Mouse (Mus musculus) spleen, postnatal 14 days (tissue): ENCODE results near the gene Snph.
A peak's percentile ranks its signal among the peaks of the same experiment; 100 is the strongest.
"Not testable (repeated sequence)": the region's sequence is repeated elsewhere in the genome, so short reads cannot be mapped to it uniquely, and the experiment has no call there.

Experiments used
- DNase-seq, 2 experiments: peaks; one replicate each; pipeline ENCODE4 v3.0.0; 2021 to 2022; ENCODE audit warnings: low spot score in 2 of 2

Gene Snph

DNA sequence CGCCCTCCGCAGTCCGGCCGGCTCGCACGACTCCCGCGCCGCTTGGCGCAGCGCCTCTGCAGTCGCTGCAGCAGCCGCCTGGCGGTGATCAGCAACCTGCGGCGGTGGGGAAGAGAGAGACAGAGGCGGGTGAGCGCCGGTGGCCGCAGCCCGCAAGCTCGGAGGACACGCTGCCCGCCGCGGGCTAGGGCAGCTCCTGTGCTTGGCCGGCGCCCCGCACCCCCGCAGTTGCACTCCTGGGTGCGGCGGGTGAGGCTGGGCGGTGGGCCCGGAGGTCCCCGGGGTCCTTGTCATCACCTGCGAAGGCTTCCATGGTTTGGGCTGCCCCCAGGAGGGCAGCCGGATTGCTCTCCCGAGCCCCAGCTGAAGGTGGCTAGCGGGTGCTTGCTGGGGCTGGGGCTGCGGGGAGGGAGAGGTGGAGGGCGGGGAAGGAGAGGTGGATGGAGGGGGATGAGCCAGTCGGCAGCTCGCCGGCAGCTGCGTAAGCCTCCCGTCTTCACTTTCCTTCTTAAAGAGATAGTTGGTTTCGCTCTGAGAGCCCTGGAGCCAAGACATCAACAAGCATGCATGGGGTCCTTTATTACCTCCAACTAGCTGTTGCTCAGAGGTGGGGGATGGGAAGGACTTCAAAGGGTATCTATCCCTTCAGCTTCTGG lies at the start of gene Snph:
Gene Snph, minus strand, starts transcription at position 435 of the 656 bp plus-strand sequence.
- DNase-seq: peak in 1 of 2 experiments; percentile 3

DNA sequence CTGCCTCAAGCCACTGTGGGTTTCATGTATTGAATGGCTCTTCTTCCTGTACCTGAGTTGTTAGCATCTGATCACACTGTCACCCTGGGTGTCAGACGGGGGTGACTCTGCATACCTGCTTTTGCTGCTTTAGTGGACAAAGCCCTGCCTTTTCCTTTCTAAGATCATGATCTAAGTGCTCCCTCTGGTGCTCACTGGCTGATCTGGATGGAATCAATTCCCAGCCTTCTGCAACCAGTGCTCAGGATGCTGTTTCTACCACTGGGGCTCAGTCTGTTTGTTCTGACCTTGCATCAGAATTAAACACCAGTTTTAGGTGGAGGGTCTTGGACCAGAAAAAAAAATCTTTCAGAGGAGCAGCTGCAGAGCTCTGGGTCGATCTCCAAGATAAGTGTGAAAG lies 43.8 kb upstream of the Snph start:
- DNase-seq: no peak

DNA sequence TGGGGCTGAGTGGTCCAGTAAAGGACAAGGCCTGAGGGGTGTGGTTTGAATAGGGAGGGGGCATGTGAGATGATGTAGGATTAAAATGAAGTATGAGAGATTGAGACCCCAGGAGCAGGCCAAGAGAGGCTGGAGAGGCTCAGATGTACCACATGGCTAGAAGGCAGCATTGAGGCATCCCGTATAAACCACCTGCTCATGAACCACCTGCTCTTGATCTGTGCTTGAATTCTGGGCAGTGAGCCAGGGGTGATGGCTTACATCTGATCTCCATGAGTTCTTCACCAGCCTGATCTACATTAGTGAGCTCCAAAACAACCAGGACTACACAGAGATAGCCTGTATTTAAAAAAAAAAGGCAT lies 38.6 kb upstream of the Snph start:
- DNase-seq: no peak

DNA sequence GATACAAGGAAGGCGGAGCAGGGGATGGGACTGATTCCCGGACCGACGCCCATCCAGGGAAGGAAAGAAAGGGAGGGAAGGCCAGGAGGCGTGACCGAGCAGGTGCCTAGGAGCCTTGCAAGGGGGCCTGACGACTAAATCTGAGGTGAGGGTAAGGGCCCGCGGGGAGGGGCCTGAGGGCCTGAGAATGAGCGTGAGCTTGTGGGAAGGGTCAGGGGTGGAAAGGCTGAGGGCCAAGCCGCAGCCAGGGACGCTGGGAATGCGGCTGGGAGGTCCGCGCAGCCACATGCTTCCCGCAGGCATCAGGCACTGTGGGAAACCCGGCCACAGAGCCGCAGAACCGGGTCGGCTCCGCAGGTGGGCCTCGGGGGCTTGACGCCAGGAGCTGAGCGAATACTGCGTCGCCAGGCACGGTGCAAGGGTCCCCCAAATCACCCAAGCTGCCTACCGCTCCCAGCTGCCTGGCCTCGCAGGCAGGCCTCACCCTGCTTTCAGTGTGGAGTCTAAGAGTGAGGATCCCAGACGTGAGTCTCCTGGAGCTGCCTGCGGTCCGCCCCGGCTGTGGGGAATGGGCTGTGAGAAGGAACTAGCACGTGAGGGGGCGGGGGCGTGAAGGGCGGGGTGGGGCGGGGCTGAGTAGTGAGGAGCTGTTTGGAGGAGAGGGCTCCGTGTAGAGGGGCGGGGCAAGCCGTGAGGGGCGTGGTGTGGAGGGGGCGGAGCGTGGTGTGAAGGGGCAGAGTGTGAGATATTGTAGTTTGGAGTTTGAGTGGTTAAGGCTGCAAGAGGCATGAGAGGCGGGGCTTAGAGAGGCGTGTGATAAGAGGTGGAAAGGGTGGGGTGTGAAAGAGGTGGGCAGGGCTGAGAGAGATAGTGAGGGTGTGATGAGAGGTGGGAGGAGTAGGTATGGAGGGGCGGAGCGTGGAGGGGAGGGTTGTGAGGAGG lies 37.9 kb upstream of the Snph start:
- DNase-seq: no peak

DNA sequence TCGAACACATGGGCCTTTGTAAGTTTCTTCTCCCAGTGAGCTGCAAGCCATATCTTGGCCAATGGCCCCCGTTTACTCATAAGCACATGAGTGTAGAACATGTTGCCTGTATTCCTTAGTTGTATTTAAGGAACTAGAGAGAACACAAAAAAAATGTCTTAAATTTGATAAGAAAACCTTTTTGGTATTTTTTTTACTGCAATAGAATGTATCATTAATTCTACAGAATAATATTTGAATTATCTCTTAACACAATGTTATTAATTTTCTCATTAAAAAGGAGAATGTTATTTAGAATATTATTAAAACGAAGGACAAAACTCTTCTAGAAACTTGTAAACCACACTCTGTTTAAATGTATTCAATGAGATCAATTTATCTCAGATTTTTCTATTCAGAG lies 36.0 kb upstream of the Snph start, which contains the start of gene Rad21l:
Gene Rad21l, minus strand, starts transcription at position 101 of the 400 bp plus-strand sequence.
- no peak for DNase-seq

DNA sequence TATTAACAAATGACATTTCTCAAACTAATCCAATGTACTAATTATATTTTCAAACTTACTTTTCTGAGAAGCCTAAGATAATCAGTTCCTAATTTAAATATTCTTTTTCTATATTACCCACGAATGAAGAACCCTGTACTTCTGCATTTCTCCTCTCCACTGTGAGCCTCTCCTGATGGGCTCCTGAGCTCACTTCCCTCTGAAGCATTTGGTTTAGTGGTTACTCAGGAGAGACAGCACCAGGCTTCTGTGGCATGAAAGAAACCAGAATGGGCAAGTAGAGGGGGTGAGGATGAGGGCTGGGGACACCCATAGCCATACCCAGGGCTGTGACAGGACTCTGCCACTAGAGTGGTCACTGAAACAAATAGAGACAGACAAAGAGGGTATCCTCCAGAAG lies 19.7 kb upstream of the Snph start:
- DNase-seq: no peak

DNA sequence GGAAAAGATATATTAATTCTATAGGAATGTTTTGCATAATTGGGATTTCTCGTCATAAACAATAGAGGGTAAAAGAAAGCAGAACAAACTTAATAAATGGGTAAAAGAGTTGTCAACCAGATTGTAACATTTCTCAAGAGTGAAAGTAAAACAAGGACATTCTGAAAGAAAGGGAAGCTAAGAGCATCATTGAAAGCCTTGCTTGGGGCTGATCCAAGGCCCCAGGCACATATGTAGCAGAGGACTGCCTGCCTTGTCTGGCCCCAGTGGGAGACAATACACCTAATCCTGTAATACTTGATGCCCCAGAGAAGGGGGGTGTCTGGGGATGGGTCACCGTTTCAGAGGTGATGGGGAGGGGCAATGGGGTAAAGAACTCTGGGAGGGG lies 3.6 kb upstream of the Snph start:
- DNase-seq: no peak

- no peak for DNase-seq
These were observed 3.1 kb upstream of the Snph start for GRCm38 (mm10) chr2:151635362-151636014.

GRCm38 (mm10) chr2:151634903-151635302 lies 2.5 kb upstream of the Snph start:
- DNase-seq: no peak

DNA sequence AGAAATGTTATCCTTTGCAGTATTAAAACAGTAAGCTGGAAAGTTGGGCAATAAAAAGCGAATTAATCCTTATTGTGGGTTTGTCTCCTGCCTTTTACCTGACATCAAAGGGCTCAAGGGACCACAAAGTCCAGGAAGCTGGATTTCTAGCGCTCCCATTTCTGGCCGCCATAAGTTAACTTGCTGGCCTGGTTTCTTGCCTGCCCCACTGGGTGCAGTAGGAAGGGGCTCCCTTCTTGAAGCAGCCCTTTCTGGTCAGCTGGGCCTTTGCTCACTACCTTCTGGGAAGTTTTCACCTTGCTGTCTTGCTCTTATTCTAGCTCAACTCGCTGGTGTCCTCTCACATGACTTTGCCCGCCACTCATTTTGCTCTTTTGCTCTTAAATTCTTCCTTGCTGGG lies 589 bp upstream of the Snph start:
- no peak for DNase-seq

GRCm38 (mm10) chr2:151631406-151632158 lies 811 bp downstream of the Snph start:
- DNase-seq: no peak

DNA sequence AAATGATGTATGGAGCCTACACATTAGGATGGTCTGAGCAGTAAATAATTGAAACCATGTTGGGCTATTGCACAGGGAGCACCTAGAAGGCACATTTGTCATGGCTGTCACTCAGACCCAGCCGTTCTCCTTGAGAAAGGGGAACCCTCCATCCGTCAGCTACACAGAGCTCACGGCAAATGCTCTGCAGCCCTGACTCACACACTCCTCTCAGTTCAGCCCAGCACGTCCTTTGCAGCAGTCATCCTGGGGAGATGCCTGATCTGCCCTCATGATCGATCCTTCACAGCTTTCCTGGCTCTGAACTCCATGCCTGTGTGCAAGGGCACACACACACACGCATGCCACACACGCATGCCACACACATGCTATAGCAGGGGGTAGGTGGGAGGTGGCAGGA lies 3.1 kb downstream of the Snph start:
- no peak for DNase-seq

- no peak for DNase-seq
These were observed 4.4 kb downstream of the Snph start for GRCm38 (mm10) chr2:151628011-151628410.

- DNase-seq: no peak
These were observed 6.1 kb downstream of the Snph start for GRCm38 (mm10) chr2:151626296-151626695.

- no peak for DNase-seq
These were observed 8.6 kb downstream of the Snph start for GRCm38 (mm10) chr2:151623776-151624175.

DNA sequence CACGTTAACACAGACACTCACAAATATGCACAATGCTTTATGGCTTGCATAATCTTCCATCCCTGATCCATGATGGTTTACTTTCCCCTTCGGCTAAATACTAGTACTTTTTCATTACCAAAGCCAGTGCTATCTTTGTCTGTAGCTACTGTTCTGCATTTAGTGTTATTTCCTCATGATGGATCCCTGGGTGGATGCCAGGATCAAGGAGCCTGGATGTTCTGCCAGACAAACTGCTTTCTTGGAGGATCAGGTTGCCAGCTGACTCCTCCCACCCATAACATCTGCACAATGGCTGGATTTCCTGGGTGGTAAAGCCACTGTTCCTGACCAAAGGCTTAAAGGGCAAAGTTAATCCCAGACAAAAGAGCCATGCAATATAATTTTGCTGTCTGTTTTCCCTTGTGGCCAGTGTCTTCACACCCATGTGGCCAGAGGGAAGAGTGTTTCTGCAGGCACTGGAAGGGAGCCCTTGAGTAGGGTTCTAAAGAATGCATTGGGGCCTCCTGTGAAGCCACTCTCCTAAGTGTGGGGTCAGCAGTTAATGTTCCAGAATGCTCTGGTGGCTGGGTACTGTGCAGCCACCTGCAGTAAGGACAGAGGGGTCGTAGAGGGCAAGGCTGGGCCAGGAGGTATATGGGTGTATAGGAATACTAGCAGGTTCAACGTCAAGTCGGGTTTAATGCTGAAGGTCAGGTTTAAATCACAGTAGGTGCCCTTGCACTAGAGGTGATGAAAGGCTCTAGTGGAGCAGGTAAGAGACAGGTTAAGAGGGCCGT lies 15.7 kb downstream of the Snph start:
- no peak for DNase-seq

DNA sequence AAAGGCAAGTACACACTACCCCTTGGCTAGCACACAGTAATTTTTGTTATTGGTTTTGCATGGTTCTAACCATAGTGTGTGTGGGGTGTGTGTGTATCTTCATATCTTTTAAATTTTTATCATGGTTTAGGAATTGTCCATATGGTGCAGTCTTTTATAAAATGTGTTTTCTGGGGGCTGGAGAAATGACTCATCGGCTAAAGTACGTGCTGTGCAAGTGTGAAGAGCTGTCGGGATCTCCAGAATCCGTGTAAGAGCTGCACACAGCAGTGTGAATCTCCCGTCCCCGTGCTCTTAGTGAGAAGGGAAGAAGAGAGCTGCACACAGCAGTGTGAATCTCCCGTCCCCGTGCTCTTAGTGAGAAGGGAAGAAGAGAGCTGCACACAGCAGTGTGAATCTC lies 16.6 kb downstream of the Snph start:
- not testable (repeated sequence) for DNase-seq

GRCm38 (mm10) chr2:151609974-151610373 lies 22.4 kb downstream of the Snph start:
- DNase-seq: no peak

GRCm38 (mm10) chr2:151608435-151608834 lies 24.0 kb downstream of the Snph start:
- DNase-seq: no peak

DNA sequence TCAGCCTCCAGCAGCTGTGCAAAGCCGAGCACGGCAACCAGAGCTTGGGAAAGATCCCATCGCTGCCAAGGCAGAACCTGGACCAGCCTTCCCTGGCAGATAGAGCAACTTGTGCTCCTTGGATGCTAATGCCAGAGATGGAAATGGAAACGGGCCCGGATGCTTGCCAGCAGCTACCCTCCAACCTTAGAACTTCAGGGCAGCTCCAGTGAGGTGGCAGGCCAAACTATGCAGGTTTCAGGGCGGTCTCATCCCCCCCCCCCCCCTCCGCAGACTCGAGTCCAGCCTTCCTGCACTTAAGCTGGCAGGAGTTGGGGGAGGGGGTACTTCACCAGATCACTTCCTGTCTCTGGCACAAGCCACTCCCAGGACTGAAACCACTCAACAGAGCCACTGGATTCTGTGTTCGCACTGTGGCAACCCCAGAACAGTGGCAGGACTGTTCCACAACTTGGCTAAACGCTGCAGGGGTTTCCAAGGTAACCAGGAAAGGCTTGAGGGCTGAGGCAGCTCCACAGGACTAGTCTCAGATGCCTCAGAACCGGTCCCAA lies 26.9 kb downstream of the Snph start:
- DNase-seq: no peak

- DNase-seq: no peak
These were observed 28.8 kb downstream of the Snph start for GRCm38 (mm10) chr2:151603630-151604029.
